Mouse (Mus musculus): ENCODE measurements around the gene Sirt3. TPM values are rescaled to one million over a fixed set of nuclear protein-coding genes. Genes with fewer than 3 reads are reported as not detected.
"Not testable (repeated sequence)": the region's sequence is repeated elsewhere in the genome, so short reads cannot be mapped to it uniquely, and the experiment has no call there.

Sirt3 gene
- polyA plus RNA-seq, 1 experiment = 99.4 TPM

GRCm38 (mm10) chr7:140905642-140906081, 23.6 kb upstream of the Sirt3 start:
- Histone ChIP-seq H3K4me1 (ENCODE audit: control insufficient read depth, insufficient read depth, low read length) (0 out of 2 replicates have a peak, but pooled peaks cover 2% of the 10 kb centered on the region), H3K27ac (ENCODE audit: insufficient read depth, low read length) (no peak overlapping the region), H3K27me3 (ENCODE audit: control insufficient read depth, insufficient read depth, low read length) (no peaks in the 10 kb centered on the region), H3K4me3 (replicated peaks; ENCODE audit: insufficient read depth, low read depth, low read length) (no peak overlapping the region)
- no peak for TF ChIP-seq POLR2A (IDR thresholded peaks at IDR 0.05; ENCODE audit: borderline replicate concordance, insufficient read depth, low read length)
- TF ChIP-seq CTCF (IDR thresholded peaks at IDR 0.05; ENCODE audit: borderline replicate concordance, insufficient read depth, low read depth, low read length) = no peak
- no peak for DNase-seq
- 87% methylated on average over 2 of the region's 2 CpGs for WGBS

DNA sequence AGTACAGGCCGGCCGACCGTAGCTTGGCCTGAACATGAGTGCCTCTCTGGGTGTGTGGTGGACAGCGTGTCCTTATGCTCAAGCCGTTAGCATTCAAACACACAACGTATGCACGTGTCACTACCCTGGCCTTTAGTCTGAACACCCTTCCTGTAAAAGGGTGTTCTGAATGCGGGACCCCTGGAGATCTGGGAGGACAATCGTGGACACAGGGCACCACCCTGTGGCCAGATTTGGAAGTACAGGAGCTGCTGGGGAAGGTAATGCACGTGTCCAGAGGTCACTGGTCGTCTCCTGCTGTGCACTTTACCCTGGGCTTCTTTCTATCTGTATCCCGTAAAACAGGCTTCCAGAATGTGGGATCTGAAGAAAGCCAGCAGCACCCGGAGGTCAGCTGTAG, 21.1 kb upstream of the Sirt3 start:
- Histone ChIP-seq H3K27me3 (ENCODE audit: control insufficient read depth, insufficient read depth, low read length) (no peaks in the 10 kb centered on the region), H3K27ac (ENCODE audit: insufficient read depth, low read length) (no peak overlapping the region), H3K4me3 (replicated peaks; ENCODE audit: insufficient read depth, low read depth, low read length) (no peak overlapping the region), H3K4me1 (ENCODE audit: control insufficient read depth, insufficient read depth, low read length) (no peaks in the 10 kb centered on the region)
- TF ChIP-seq CTCF (IDR thresholded peaks at IDR 0.05; ENCODE audit: borderline replicate concordance, insufficient read depth, low read depth, low read length) (peak; percentile 99), POLR2A (IDR thresholded peaks at IDR 0.05; ENCODE audit: borderline replicate concordance, insufficient read depth, low read length) (no peak)
- DNase-seq = peak; percentile 65 to 81
- WGBS = 21% methylated on average over 13 of the region's 13 CpGs

- Histone ChIP-seq H3K27me3 (ENCODE audit: control insufficient read depth, insufficient read depth, low read length) (no peaks in the 10 kb centered on the region), H3K27ac (ENCODE audit: insufficient read depth, low read length) (no peak overlapping the region), H3K4me1 (ENCODE audit: control insufficient read depth, insufficient read depth, low read length) (no peaks in the 10 kb centered on the region), H3K4me3 (replicated peaks; ENCODE audit: insufficient read depth, low read depth, low read length) (no peak overlapping the region)
- no peak for DNase-seq
- WGBS = 83% methylated on average over 15 of the region's 15 CpGs
- TF ChIP-seq CTCF (IDR thresholded peaks at IDR 0.05; ENCODE audit: borderline replicate concordance, insufficient read depth, low read depth, low read length) (no peak), POLR2A (IDR thresholded peaks at IDR 0.05; ENCODE audit: borderline replicate concordance, insufficient read depth, low read length) (no peak)
Observed at GRCm38 (mm10) chr7:140902036-140902875, 20.1 kb upstream of the Sirt3 start.

- H3K4me3 ChIP-seq (replicated peaks; ENCODE audit: insufficient read depth, low read depth, low read length) = no peak within 1 kb of the TSS
- H3K27me3 ChIP-seq (ENCODE audit: control insufficient read depth, insufficient read depth, low read length) = no peaks in the 10 kb centered on the region
- no peaks in the 10 kb centered on the region for H3K4me1 ChIP-seq (ENCODE audit: control insufficient read depth, insufficient read depth, low read length)
- no peak for DNase-seq
- H3K27ac ChIP-seq (ENCODE audit: insufficient read depth, low read length) = no peak within 1 kb of the TSS
- no peak for TF ChIP-seq CTCF (IDR thresholded peaks at IDR 0.05; ENCODE audit: borderline replicate concordance, insufficient read depth, low read depth, low read length)
- TF ChIP-seq POLR2A (IDR thresholded peaks at IDR 0.05; ENCODE audit: borderline replicate concordance, insufficient read depth, low read length) = no peak
- 8% methylated on average over 10 of the region's 10 CpGs for WGBS
Observed at GRCm38 (mm10) chr7:140900220-140900619, 18.1 kb upstream of the Sirt3 start, which contains the start of gene Cox8b. Gene Cox8b, minus strand, starts transcription at chr7:140900446.

DNA sequence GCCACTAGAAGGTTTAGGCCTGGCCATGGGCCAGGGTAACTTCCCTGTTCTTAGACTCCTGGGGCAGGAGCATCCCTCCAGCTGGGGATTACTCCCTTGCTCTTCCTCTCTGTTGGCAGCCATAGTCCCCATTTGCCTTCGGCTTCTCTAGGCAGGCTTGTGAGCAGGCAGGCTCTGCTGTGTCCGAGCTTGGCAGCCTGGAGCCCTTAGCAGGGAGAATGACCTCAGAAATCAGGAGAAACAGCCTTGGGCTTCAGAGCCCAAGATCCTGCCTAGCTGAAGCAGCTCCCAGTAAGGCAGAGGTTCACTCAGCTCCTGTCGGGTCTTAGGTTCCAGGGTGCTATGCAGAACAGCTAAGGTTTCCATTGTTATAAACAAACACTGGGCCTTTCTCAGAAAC, 17.0 kb upstream of the Sirt3 start:
- Histone ChIP-seq H3K27ac (ENCODE audit: insufficient read depth, low read length) (no peak overlapping the region), H3K4me3 (replicated peaks; ENCODE audit: insufficient read depth, low read depth, low read length) (no peak overlapping the region), H3K27me3 (ENCODE audit: control insufficient read depth, insufficient read depth, low read length) (no peaks in the 10 kb centered on the region), H3K4me1 (ENCODE audit: control insufficient read depth, insufficient read depth, low read length) (no peaks in the 10 kb centered on the region)
- WGBS = 59% methylated on average over 3 of the region's 3 CpGs
- no peak for TF ChIP-seq POLR2A (IDR thresholded peaks at IDR 0.05; ENCODE audit: borderline replicate concordance, insufficient read depth, low read length)
- no peak for TF ChIP-seq CTCF (IDR thresholded peaks at IDR 0.05; ENCODE audit: borderline replicate concordance, insufficient read depth, low read depth, low read length)
- DNase-seq = no peak

- Histone ChIP-seq H3K4me1 (ENCODE audit: control insufficient read depth, insufficient read depth, low read length) (no peaks in the 10 kb centered on the region), H3K4me3 (replicated peaks; ENCODE audit: insufficient read depth, low read depth, low read length) (no peak overlapping the region), H3K27me3 (ENCODE audit: control insufficient read depth, insufficient read depth, low read length) (no peaks in the 10 kb centered on the region), H3K27ac (ENCODE audit: insufficient read depth, low read length) (no peak overlapping the region)
- TF ChIP-seq POLR2A (IDR thresholded peaks at IDR 0.05; ENCODE audit: borderline replicate concordance, insufficient read depth, low read length) (no peak), CTCF (IDR thresholded peaks at IDR 0.05; ENCODE audit: borderline replicate concordance, insufficient read depth, low read depth, low read length) (no peak)
- 90% methylated on average over 7 of the region's 7 CpGs for WGBS
- DNase-seq = no peak
Observed at GRCm38 (mm10) chr7:140897863-140898262, 15.8 kb upstream of the Sirt3 start.

- Histone ChIP-seq H3K4me3 (replicated peaks; ENCODE audit: insufficient read depth, low read depth, low read length) (no peak overlapping the region), H3K27me3 (ENCODE audit: control insufficient read depth, insufficient read depth, low read length) (no peaks in the 10 kb centered on the region), H3K27ac (ENCODE audit: insufficient read depth, low read length) (no peak overlapping the region), H3K4me1 (ENCODE audit: control insufficient read depth, insufficient read depth, low read length) (no peaks in the 10 kb centered on the region)
- no peak for DNase-seq
- TF ChIP-seq POLR2A (IDR thresholded peaks at IDR 0.05; ENCODE audit: borderline replicate concordance, insufficient read depth, low read length) (no peak), CTCF (IDR thresholded peaks at IDR 0.05; ENCODE audit: borderline replicate concordance, insufficient read depth, low read depth, low read length) (no peak)
- 88% methylated on average over 3 of the region's 3 CpGs for WGBS
Observed at GRCm38 (mm10) chr7:140894611-140895010, 12.5 kb upstream of the Sirt3 start.

DNA sequence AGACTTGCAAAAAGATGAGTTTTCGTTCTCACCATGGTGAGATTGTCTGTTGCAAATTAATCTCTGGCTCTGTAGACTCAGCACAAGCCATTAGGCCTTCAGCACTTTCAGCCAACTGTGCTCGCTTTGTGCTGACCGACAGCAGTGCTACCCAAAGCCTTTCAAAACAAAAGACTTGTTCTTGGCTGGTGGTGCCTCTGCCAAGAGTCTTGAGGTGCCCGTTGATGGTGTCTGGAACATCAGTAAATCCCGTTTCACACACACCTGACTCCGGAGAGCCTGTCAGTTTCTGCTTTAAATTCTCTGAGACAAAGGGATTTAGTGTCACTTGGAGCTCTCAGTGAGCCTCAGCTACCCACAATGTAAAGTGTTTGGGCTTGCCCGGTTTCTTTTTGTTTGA, 11.9 kb upstream of the Sirt3 start:
- 82% methylated on average over 7 of the region's 7 CpGs for WGBS
- no peaks in the 10 kb centered on the region for H3K4me1 ChIP-seq (ENCODE audit: control insufficient read depth, insufficient read depth, low read length)
- no peak overlapping the region for H3K4me3 ChIP-seq (replicated peaks; ENCODE audit: insufficient read depth, low read depth, low read length)
- H3K27ac ChIP-seq (ENCODE audit: insufficient read depth, low read length) = no peak overlapping the region
- no peak for DNase-seq
- H3K27me3 ChIP-seq (ENCODE audit: control insufficient read depth, insufficient read depth, low read length) = no peaks in the 10 kb centered on the region
- TF ChIP-seq CTCF (IDR thresholded peaks at IDR 0.05; ENCODE audit: borderline replicate concordance, insufficient read depth, low read depth, low read length) (no peak), POLR2A (IDR thresholded peaks at IDR 0.05; ENCODE audit: borderline replicate concordance, insufficient read depth, low read length) (no peak)

- not testable (repeated sequence) for H3K27ac ChIP-seq (ENCODE audit: insufficient read depth, low read length); H3K4me1 ChIP-seq (ENCODE audit: control insufficient read depth, insufficient read depth, low read length); H3K27me3 ChIP-seq (ENCODE audit: control insufficient read depth, insufficient read depth, low read length); H3K4me3 ChIP-seq (replicated peaks; ENCODE audit: insufficient read depth, low read depth, low read length); DNase-seq
- whole genome bisulfite sequencing = 96% methylated on average over 16 of the region's 16 CpGs
Observed at GRCm38 (mm10) chr7:140890636-140891035, 8.5 kb upstream of the Sirt3 start.

Data from cerebellum, adult 2 months (tissue).